Mouse (Mus musculus) megakaryocyte, embryonic 14.5 days (primary cell): Measurements from ENCODE around the gene Clstn2. TPM values are rescaled to one million over a fixed set of nuclear protein-coding genes. Genes with fewer than 3 reads are reported as not detected.

Experiments used
- H3K27me3 ChIP-seq: replicated peaks from 2 replicates; pipeline ENCODE3; 2012; ENCODE audit warnings: inconsistent platforms
- H3K36me3 ChIP-seq: replicated peaks from 2 replicates; pipeline ENCODE3; 2012; ENCODE audit warnings: low read length, inconsistent platforms, mixed read lengths
- H3K4me1 ChIP-seq: 2 replicates; pipeline ENCODE4 v1.6.1; 2012; ENCODE audit warnings: inconsistent platforms
- H3K4me3 ChIP-seq: replicated peaks from 2 replicates; pipeline ENCODE3; 2012; ENCODE audit warnings: moderate library complexity, mild to moderate bottlenecking, inconsistent platforms
- H3K9me3 ChIP-seq: 2 replicates; pipeline ENCODE4 v1.6.1; 2012; ENCODE audit warnings: inconsistent platforms
- FLI1 ChIP-seq: IDR thresholded peaks from 2 replicates; pipeline ENCODE4 v1.6.1; 2012; ENCODE audit warnings: low read length, inconsistent platforms, mixed read lengths
- GATA1 ChIP-seq: IDR thresholded peaks from 3 replicates; pipeline ENCODE4 v1.6.1; 2012; ENCODE audit warnings: mixed read lengths, low read length, inconsistent platforms, borderline replicate concordance
- polyA plus RNA-seq: library from polyadenylated mRNA; stranded (reverse); fragments of >175 nt; gene quantifications from 2 replicates; pipeline ENCODE4 v1.2.3, GENCODE M21; 2012; ENCODE audit warnings: low replicate concordance; ENCODE audit not compliant: insufficient read depth

Clstn2 gene
- polyA plus RNA-seq, 1 experiment, result not detected

- TF ChIP-seq GATA1 (no peak), FLI1 (no peak)
- Histone ChIP-seq H3K9me3 (peaks cover 37% of the 10 kb centered on the region), H3K4me1 (no peaks in the 10 kb centered on the region), H3K27me3 (no peaks in the 10 kb centered on the region), H3K4me3 (no peak overlapping the region), H3K36me3 (no peaks in the 10 kb centered on the region)
Measured at GRCm38 (mm10) chr9:97439872-97440636, 592.9 kb downstream of the Clstn2 start.

DNA sequence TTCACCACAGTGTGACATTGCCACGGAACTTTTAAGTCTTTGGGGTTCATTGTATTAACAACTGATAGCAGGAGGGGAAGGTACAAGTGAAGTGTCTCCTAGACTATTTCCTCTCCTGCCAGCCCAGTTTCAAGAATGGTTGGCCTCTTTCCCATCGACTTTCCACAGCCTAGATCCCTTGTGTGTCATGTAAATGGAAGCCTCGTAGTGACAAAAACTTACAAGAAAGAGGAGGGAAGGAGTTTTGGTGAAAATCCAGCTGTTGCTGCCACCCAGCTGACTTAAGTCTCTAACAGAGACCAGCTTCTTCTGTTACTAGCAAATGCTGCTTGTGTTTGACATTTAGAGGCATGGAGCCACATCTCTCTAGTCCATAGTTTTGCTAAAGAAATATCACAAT, 598.3 kb downstream of the Clstn2 start:
- no peaks in the 10 kb centered on the region for H3K27me3 ChIP-seq
- peaks cover 31% of the 10 kb centered on the region for H3K9me3 ChIP-seq
- H3K4me1 ChIP-seq, result no peaks in the 10 kb centered on the region
- H3K4me3 ChIP-seq, result no peak overlapping the region
- H3K36me3 ChIP-seq, result no peaks in the 10 kb centered on the region
- TF ChIP-seq FLI1, result no peak
- no peak for TF ChIP-seq GATA1

GRCm38 (mm10) chr9:97429885-97430449, 603.0 kb downstream of the Clstn2 start:
- TF ChIP-seq FLI1 (no peak), GATA1 (no peak)
- Histone ChIP-seq H3K9me3 (peaks cover 15% of the 10 kb centered on the region), H3K27me3 (no peaks in the 10 kb centered on the region), H3K4me1 (no peaks in the 10 kb centered on the region), H3K4me3 (no peak overlapping the region), H3K36me3 (no peaks in the 10 kb centered on the region)

- peaks cover 21% of the 10 kb centered on the region for H3K9me3 ChIP-seq
- TF ChIP-seq GATA1 (no peak), FLI1 (no peak)
Measured at GRCm38 (mm10) chr9:97428127-97428526, 604.9 kb downstream of the Clstn2 start.

GRCm38 (mm10) chr9:97420896-97421295, 612.1 kb downstream of the Clstn2 start:
- no peaks in the 10 kb centered on the region for H3K36me3 ChIP-seq
- TF ChIP-seq GATA1 (no peak), FLI1 (no peak)
- H3K4me1 ChIP-seq, result no peaks in the 10 kb centered on the region; the same call in 1 of the 2 replicates
- H3K9me3 ChIP-seq, result peaks cover 42% of the 10 kb centered on the region
- H3K27me3 ChIP-seq, result no peaks in the 10 kb centered on the region
- no peak overlapping the region for H3K4me3 ChIP-seq

More at GRCm38 (mm10) chr9:97428127-97428526, 604.9 kb downstream of the Clstn2 start:
- H3K36me3 ChIP-seq, result no peaks in the 10 kb centered on the region
- no peaks in the 10 kb centered on the region for H3K4me1 ChIP-seq
- no peak overlapping the region for H3K4me3 ChIP-seq
- no peaks in the 10 kb centered on the region for H3K27me3 ChIP-seq

- H3K4me3 ChIP-seq, result no peak overlapping the region
- peaks cover 32% of the 10 kb centered on the region for H3K9me3 ChIP-seq
- no peak for TF ChIP-seq GATA1
- H3K27me3 ChIP-seq, result no peaks in the 10 kb centered on the region
- H3K36me3 ChIP-seq, result no peaks in the 10 kb centered on the region
- H3K4me1 ChIP-seq, result no peaks in the 10 kb centered on the region; the same call in 1 of the 2 replicates
Measured at GRCm38 (mm10) chr9:97414876-97415668, 617.9 kb downstream of the Clstn2 start.

DNA sequence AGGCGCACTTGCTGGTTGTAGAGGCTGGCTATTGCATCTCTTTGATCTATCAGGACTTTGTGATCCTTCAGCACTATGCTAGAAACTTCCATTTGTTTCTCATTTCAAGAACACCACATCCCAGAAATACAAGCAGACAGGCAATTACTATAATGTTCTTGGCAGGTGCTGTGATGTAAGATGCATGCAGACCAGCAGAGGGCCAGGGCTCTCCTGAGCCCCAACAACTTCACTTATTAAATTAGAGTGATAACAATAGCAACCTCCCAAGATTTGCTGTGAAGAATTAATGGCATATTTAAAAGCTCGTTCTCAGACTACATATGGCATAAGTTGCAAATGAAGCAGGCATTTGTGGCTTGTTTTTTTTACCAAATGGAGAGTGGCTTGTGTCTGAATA, 624.8 kb downstream of the Clstn2 start:
- H3K36me3 ChIP-seq, result no peaks in the 10 kb centered on the region
- no peak for TF ChIP-seq GATA1
- no peak for TF ChIP-seq FLI1
- H3K27me3 ChIP-seq, result no peaks in the 10 kb centered on the region
- peaks cover 16% of the 10 kb centered on the region; the same call in 1 of the 2 replicates for H3K9me3 ChIP-seq
- H3K4me1 ChIP-seq, result no peaks in the 10 kb centered on the region
- H3K4me3 ChIP-seq, result no peak overlapping the region
